Mouse (Mus musculus) gastrocnemius, postnatal 25 days (tissue): ENCODE results near the gene Map7d1. TPM values are rescaled to one million over a fixed set of nuclear protein-coding genes. Genes with fewer than 3 reads are reported as not detected.

Experiments used
- DNase-seq: peaks from one replicate; pipeline ENCODE4 v3.0.0; 2022
- long read RNA-seq, 2 experiments: library from polyadenylated mRNA; stranded (forward); transcript quantifications; one replicate each; pipeline ENCODE4 v2.0.0; 2021
- total RNA-seq, 2 experiments: library from RNA; stranded (reverse); gene quantifications; 1 replicate in 1 of 2; 2 replicates in 1 of 2; pipeline ENCODE4 v1.2.3; 2021

Map7d1 gene
- total RNA-seq = 100 to 1,000 TPM; 166 to 187 TPM
- long read RNA-seq, experiment 1, transcript Map7d1-202 (17 exons, 3,195 nt) = minor isoform, 9 of 216 reads
- long read RNA-seq, experiment 1, transcript Map7d1-201 (17 exons, 3,351 nt) = minor isoform, 7 of 216 reads
- long read RNA-seq, experiment 1, transcript Map7d1-203 (18 exons, 3,249 nt) = major isoform, 52 of 216 reads
- long read RNA-seq, experiment 1, partial matches to known transcripts = 52 of 216 reads
- long read RNA-seq, experiment 1, other reads (novel, unspliced or antisense) = 96 of 216 reads
- long read RNA-seq, experiment 2, transcript Map7d1-201 (17 exons, 3,351 nt) = minor isoform, 16 of 326 reads
- long read RNA-seq, experiment 2, transcript Map7d1-202 (17 exons, 3,195 nt) = minor isoform, 18 of 326 reads
- long read RNA-seq, experiment 2, transcript Map7d1-203 (18 exons, 3,249 nt) = major isoform, 69 of 326 reads
- long read RNA-seq, experiment 2, partial matches to known transcripts = 43 of 326 reads
- long read RNA-seq, experiment 2, other reads (novel, unspliced or antisense) = 180 of 326 reads

- DNase-seq = peak; percentile 86
Measured at GRCm38 (mm10) chr4:126256131-126256791, at the start of gene Map7d1. Map7d1 (minus strand) TSS chr4:126256343.

- no peak for DNase-seq
Measured at GRCm38 (mm10) chr4:126305428-126305827, 49.3 kb upstream of the Map7d1 start.

DNA sequence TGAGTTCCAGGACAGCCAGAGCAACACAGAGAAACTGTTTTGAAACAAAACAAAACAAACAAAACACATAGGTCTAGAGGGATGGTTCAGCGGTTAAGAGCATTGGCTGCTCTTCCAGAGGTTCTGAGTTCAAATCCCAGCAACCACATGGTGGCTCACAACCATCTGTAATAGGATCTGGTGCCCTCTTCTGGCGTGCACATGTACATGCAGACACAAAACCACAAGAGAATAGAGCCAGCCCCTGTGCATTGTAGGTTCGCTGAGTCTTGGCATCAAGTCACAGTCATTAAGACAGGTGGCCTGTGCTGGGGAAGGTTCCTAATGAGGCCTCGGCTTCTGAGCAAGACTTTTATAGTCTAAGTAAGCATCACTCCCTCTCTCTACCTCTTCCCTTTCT lies 47.7 kb upstream of the Map7d1 start:
- DNase-seq = no peak

DNA sequence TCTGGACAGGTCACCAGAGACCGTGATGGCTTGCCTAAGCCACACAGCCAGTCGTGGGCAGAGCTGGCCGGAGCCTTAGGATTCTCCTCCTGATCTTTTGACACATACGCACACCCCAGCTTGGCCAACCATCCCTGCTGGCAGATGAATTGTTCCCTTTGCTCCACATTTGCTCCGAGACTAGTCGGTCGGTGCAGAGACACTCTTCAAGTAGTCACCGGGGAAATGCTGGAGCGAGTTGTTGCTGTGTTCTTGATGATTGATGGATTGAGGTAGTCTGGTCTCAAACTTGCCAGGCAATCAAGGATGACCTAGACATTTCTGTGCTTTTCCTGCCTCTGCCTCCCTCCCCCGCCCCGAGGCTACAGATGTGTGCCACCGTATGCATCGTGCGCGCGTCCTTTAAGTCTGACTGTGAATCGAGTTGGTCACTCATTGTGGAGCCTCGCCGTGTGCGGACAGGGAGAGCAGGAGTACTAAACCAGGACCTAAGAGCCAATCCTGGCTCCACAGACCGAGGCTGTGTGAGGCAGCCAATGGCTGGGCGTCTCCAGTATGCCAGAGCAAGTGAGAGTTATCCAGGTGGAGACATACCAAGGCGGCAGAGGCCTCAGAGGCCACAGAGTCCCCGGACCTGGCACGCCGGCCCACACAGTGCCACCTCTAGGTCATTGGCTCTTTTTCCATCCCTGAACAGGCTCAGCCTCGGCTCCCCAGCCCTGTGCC lies 45.6 kb upstream of the Map7d1 start:
- no peak for DNase-seq

GRCm38 (mm10) chr4:126300916-126301583 lies 44.9 kb upstream of the Map7d1 start:
- DNase-seq = no peak

DNA sequence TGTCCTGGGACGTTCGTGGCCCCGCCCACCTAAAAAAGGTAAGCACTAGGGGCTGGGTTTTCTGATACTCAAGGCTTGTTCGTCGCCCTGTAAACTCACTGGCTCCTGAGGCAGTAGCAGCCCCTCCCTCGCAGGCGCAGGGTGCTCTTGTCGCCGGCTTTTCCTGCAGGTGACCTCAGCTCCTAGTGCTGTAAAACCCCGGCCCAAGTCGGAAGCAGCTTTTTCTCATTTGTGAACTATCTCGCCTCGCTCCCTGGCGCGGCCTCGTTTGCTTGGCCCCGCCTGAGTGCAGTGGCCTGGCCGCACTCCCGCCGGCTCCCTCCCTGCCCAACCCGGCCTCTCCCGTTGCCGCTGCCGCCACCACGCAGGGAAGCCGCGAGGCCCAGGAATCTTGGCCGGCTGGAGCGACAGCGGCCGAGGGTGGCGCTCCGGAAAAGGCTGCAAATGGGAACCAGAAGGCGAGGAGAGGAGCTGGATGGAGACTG lies 40.5 kb upstream of the Map7d1 start:
- peak; percentile 83 for DNase-seq

- DNase-seq = no peak
Measured at GRCm38 (mm10) chr4:126295937-126296336, 39.8 kb upstream of the Map7d1 start.

- no peak for DNase-seq
Measured at GRCm38 (mm10) chr4:126295152-126295551, 39.0 kb upstream of the Map7d1 start.

- DNase-seq = no peak
Measured at GRCm38 (mm10) chr4:126291196-126291595, 35.1 kb upstream of the Map7d1 start.

DNA sequence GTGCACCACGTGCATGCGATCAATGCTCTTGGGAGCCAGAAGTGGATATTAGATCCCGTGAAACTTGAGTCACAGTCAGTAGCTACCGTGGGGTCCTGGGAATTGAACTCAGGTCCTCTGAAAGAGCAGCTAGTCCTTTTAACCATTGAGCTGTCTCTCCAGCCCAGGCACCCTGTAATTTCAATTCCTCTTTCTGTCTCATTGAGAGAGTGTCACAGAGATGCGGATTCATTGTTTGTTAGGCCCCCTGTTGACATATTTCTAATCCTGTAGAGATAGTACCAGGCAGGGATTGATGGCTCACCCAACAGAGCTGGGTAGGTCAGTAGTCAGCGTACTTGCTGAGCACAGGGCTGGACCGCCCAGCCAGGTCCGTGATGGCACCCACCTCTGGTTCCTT lies 34.2 kb upstream of the Map7d1 start:
- no peak for DNase-seq

- DNase-seq = no peak
Measured at GRCm38 (mm10) chr4:126288085-126288666, 32.0 kb upstream of the Map7d1 start.

DNA sequence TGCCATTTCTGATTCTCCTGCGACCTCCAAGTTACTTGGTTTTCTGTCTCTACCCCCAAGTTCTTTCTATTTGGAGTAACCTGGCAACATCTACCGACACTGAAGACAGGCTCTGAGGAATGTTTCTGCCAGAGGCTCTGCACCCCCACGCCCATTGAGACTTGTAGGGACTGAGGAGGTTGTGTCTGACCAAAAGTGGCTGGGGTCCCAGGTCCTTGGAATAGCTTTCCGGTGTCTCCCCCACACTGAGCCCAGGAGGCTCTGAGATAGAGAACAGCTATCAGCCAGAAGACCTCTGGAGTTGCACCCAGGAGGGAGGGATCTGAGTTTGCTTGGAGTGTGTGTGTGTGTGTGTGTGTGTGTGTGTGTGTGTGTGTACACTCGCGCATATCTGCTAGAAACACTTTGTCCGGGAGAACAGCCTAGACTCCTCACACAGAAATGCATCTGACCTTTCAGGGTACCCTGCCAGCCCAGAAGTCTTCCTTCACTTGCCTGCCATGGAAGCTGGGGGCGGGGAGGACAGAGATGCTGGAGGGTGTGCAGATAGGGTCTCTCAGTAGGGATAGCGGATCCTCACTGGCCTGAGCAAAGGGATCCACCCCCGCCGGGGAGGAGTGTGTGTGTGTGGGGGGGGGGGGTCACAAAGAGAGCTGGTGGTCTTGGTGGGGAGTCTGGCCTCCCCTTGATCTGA lies 31.3 kb upstream of the Map7d1 start:
- DNase-seq = no peak

DNA sequence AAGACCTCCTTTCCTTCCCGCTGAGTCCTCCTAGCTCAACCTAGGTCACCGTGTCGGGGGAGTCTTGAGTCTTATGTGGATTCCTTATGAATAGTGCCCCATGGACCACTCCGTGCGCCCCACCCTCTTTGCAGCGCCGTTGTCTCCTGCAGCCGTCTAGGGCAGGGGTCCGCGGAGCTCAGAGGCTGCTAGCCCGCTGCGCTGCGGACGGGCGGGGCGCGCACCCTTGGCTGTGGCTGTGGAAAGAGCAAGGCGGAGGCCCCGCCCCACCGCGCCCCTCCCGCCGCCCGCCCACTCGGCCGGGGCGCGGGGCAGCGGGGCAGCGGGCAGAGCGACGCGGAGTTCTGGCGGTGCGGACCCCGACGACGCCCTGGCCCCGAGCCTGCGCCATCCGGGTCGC lies 30.3 kb upstream of the Map7d1 start, which contains the start of gene Col8a2:
Col8a2 (plus strand) TSS at position 302 of the 400 bp plus-strand sequence.
- no peak for DNase-seq

DNA sequence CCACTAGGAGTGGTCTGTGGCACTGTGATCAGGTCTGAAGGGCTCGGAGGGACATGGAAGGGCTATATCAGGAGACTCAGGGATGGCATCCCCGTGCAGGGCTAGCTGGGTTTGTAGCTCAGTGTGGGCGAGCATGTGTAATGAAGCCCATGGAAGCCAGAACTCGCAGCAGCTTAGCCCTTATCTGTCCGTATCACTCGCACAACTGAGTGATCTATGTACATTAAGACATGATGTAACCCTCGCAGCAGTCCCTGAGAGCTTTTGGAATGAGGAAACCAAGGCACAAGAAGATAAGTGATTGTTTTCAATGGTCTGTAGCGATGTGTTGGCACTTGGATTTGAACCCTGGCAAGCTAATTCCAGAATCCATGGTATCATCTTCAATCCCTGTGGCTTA lies 27.4 kb upstream of the Map7d1 start:
- no peak for DNase-seq

DNA sequence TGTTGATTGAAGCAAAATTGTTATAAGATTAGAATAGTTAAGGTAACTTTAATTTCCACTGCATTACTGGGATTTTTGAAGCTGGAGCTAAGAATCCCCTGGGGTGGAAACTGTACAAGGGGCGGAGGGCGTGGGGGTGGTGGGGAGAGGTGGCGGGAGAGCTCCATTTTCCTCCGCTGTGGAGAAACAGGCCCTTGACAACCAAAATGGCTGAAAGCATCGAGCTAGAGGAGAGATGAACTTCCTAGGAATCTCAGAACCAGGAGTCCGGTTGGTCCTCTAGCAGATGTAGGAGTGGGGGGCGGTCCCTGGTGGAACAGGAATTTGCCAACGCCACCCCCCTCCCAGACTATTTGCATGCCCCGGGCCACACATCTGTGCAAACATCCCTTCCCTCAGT lies 25.6 kb upstream of the Map7d1 start:
- DNase-seq = no peak

- DNase-seq = no peak
Measured at GRCm38 (mm10) chr4:126278961-126279360, 22.8 kb upstream of the Map7d1 start.

DNA sequence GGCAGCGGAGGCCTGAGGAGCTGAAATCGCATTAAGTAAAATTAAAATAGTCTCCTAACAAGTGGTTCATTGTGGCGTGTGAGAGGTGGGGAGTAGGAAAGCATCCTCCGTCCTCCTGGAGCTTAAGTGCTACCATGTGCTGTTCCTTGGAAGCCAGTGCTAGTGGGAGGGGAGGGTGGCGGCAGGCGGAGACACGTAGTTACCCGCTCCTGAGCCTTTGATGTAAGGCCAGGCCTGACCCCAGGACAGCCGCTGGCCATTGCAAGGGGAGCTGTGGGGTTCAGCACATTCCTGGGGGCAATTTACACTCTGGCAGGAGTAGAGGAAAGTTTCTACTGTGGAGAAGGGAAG lies 22.4 kb upstream of the Map7d1 start:
- peak; percentile 42 for DNase-seq

- DNase-seq = no peak
Measured at GRCm38 (mm10) chr4:126277906-126278564, 21.9 kb upstream of the Map7d1 start.

DNA sequence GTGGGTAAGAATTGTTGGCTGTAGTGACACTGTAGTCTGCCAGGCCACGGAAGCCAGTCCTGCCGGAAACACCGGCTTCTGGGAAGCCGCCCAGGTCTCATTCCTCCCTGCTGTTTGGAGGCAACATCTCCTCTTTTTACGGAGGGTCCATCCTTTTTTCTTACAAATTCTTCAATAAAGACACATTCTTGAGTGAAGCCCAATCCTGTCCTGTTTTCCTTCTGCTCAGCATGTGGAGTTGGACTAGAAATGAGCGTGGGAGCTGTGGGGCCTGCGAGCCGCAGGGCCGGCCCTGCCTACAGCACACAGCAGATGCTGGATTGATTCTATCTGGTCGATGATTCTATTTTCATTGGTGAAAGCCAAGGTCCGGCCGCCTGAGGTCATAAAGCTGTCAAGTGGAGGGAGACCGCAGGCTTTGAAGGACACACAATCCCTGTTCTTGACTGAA lies 19.6 kb upstream of the Map7d1 start:
- peak; percentile 41 for DNase-seq

GRCm38 (mm10) chr4:126275081-126275480 lies 18.9 kb upstream of the Map7d1 start:
- DNase-seq = no peak
